Mouse (Mus musculus): ENCODE results near the gene Gmps. TPM values are rescaled to one million over a fixed set of nuclear protein-coding genes. Genes with fewer than 3 reads are reported as not detected.

The Gmps gene
- 10 to 100 TPM; 39.4 to 45.3 TPM for total RNA-seq (2021)

GRCm38 (mm10) chr3:63975955-63976908 lies at the start of gene Gmps:
TSS of gene Gmps (plus strand) at chr3:63976106.
- DNase-seq (ENCODE audit: extremely low spot score in 1 of 2, low spot score in 1 of 2): peak; percentile 83 to 86

- peak; percentile 87 to 93 for DNase-seq (ENCODE audit: extremely low spot score in 1 of 2, low spot score in 1 of 2)
Measured at GRCm38 (mm10) chr3:63928878-63929859, 46.7 kb upstream of the Gmps start, which contains the start of gene E130311K13Rik. TSS of gene E130311K13Rik (minus strand) at chr3:63929472.

- no peak for DNase-seq (ENCODE audit: extremely low spot score in 1 of 2, low spot score in 1 of 2)
Measured at GRCm38 (mm10) chr3:63938928-63939327, 37.0 kb upstream of the Gmps start.

GRCm38 (mm10) chr3:63941204-63941850 lies 34.6 kb upstream of the Gmps start:
- peak in 1 of 2 experiments; percentile 5 for DNase-seq (ENCODE audit: extremely low spot score in 1 of 2, low spot score in 1 of 2)

GRCm38 (mm10) chr3:63949837-63950236 lies 26.1 kb upstream of the Gmps start:
- DNase-seq (ENCODE audit: extremely low spot score in 1 of 2, low spot score in 1 of 2): no peak

GRCm38 (mm10) chr3:63963421-63964099 lies 12.3 kb upstream of the Gmps start:
- no peak for DNase-seq (ENCODE audit: extremely low spot score in 1 of 2, low spot score in 1 of 2)

GRCm38 (mm10) chr3:63964100-63964921 lies 11.6 kb upstream of the Gmps start, which contains the start of gene Slc33a1:
TSS of gene Slc33a1 (minus strand) at chr3:63964768.
- peak; percentile 96 to 99 for DNase-seq (ENCODE audit: extremely low spot score in 1 of 2, low spot score in 1 of 2)

- no peak for DNase-seq (ENCODE audit: extremely low spot score in 1 of 2, low spot score in 1 of 2)
Measured at GRCm38 (mm10) chr3:63964922-63965249, 11.0 kb upstream of the Gmps start.

GRCm38 (mm10) chr3:63965929-63966328 lies 10.0 kb upstream of the Gmps start:
- no peak for DNase-seq (ENCODE audit: extremely low spot score in 1 of 2, low spot score in 1 of 2)

GRCm38 (mm10) chr3:63977895-63978294 lies 2.0 kb downstream of the Gmps start:
- no peak for DNase-seq (ENCODE audit: extremely low spot score in 1 of 2, low spot score in 1 of 2)

GRCm38 (mm10) chr3:63986656-63987055 lies 10.8 kb downstream of the Gmps start:
- DNase-seq (ENCODE audit: extremely low spot score in 1 of 2, low spot score in 1 of 2): no peak

GRCm38 (mm10) chr3:63988722-63989440 lies 13.0 kb downstream of the Gmps start:
- DNase-seq (ENCODE audit: extremely low spot score in 1 of 2, low spot score in 1 of 2): no peak

GRCm38 (mm10) chr3:64021436-64021835 lies 45.5 kb downstream of the Gmps start:
- no peak for DNase-seq (ENCODE audit: extremely low spot score in 1 of 2, low spot score in 1 of 2)

GRCm38 (mm10) chr3:64021867-64022266 lies 46.0 kb downstream of the Gmps start:
- no peak for DNase-seq (ENCODE audit: extremely low spot score in 1 of 2, low spot score in 1 of 2)

- DNase-seq (ENCODE audit: extremely low spot score in 1 of 2, low spot score in 1 of 2): no peak
Measured at GRCm38 (mm10) chr3:64029846-64030245, 53.9 kb downstream of the Gmps start.

GRCm38 (mm10) chr3:64038136-64038841 lies 62.4 kb downstream of the Gmps start:
- DNase-seq (ENCODE audit: extremely low spot score in 1 of 2, low spot score in 1 of 2): no peak
